Mouse (Mus musculus) C2C12 (cell line): ENCODE measurements around the gene Cfap61.

Source experiments
- CEBPB ChIP-seq: IDR thresholded peaks from one replicate; pipeline ENCODE4 v1.6.1; 2011; ENCODE audit warnings: low read depth, mild to moderate bottlenecking, control low read depth, moderate library complexity
- CTCF ChIP-seq: IDR thresholded peaks from one replicate; pipeline ENCODE4 v1.5.1; 2011; ENCODE audit not compliant: control insufficient read depth, insufficient read depth, insufficient read length
- FOSL1 ChIP-seq: IDR thresholded peaks from one replicate; pipeline ENCODE4 v1.8.0; 2011; ENCODE audit warnings: mild to moderate bottlenecking, low read length; ENCODE audit not compliant: poor library complexity, insufficient read depth, severe bottlenecking
- MYOD1 ChIP-seq: IDR thresholded peaks from one replicate; pipeline ENCODE4 v1.6.1; 2011; ENCODE audit warnings: low read depth; ENCODE audit not compliant: control insufficient read depth, insufficient read length
- MYOG ChIP-seq: IDR thresholded peaks from one replicate; pipeline ENCODE4 v1.6.1; 2011; ENCODE audit not compliant: control insufficient read depth, insufficient read length; ENCODE audit errors: extremely low read depth
- USF1 ChIP-seq: IDR thresholded peaks from one replicate; pipeline ENCODE4 v1.6.1; 2011; ENCODE audit warnings: low read depth, mild to moderate bottlenecking, control low read depth, moderate library complexity

DNA sequence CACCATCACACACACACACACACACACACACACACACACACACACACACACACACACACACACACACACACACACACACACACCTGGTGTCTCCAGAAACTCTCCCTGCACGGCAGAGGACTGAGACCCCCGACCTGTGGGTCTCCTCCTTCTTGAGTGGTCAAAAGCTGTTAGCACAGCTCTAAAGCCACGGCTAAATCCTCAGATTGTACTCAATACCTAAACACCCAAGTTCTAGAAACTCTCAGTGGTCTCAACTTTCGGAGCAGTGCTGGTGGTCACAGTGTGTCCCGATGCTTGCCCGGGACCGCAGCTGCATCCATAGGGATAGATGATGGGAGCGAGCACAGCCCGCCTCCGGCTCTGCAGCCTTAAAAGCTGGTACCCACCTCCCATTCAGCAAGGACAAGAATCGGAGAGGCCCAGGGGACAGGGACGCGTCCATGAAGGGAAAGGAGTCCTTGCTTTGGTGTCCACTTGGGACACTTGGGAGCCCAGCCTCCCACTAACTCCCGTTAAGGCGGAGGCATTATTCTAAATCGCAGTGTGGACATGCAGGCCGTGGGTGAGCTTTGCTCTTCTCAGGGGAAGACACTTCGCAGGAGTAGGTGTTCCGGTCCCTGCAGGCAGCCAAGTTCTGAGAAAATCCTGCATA lies 284.4 kb downstream of the Cfap61 start:
- TF ChIP-seq CEBPB, result no peak
- no peak for TF ChIP-seq CTCF
- TF ChIP-seq USF1, result no peak
- TF ChIP-seq FOSL1, result no peak
- no peak for TF ChIP-seq MYOD1
- TF ChIP-seq MYOG, result no peak
